Mouse (Mus musculus) small intestine, adult 2 months (tissue): Measurements from ENCODE around the gene Olfr354. TPM values are rescaled to one million over a fixed set of nuclear protein-coding genes. Genes with fewer than 3 reads are reported as not detected.

Experiments used
- H3K27ac ChIP-seq: fragments of 200-500 bp; 2 replicates; pipeline ENCODE4 v1.5.1; 2012; ENCODE audit warnings: low read depth, low read length, control low read depth, inconsistent platforms; ENCODE audit not compliant: insufficient read depth
- H3K27me3 ChIP-seq: fragments of 200-500 bp; 2 replicates; pipeline ENCODE4 v1.6.1; 2012; ENCODE audit warnings: mild to moderate bottlenecking, moderate library complexity, low read length, inconsistent platforms; ENCODE audit not compliant: control insufficient read depth, insufficient read depth
- H3K36me3 ChIP-seq: fragments of 200-500 bp; 2 replicates; pipeline ENCODE4 v1.6.1; 2012; ENCODE audit warnings: mild to moderate bottlenecking, low read length, control low read depth, inconsistent platforms; ENCODE audit not compliant: control insufficient read depth, insufficient read depth
- H3K4me1 ChIP-seq: fragments of 200-500 bp; 2 replicates; pipeline ENCODE4 v1.6.1; 2012; ENCODE audit warnings: low read length, inconsistent platforms, mixed read lengths; ENCODE audit not compliant: control insufficient read depth, insufficient read depth, insufficient read length
- H3K4me3 ChIP-seq: fragments of 200-500 bp; 2 replicates; pipeline ENCODE4 v1.5.1; 2012; ENCODE audit warnings: low read depth, mild to moderate bottlenecking, control low read depth, inconsistent platforms, low read length, moderate library complexity
- CTCF ChIP-seq: fragments of 200-500 bp; IDR thresholded peaks from 2 replicates; pipeline ENCODE4 v1.5.1; 2012; ENCODE audit warnings: low read depth, mild to moderate bottlenecking, control low read depth, inconsistent platforms, low read length, moderate library complexity, mixed read lengths; ENCODE audit not compliant: insufficient replicate concordance, insufficient read length; ENCODE audit errors: extremely low read depth
- POLR2A ChIP-seq: fragments of 200-500 bp; IDR thresholded peaks from 2 replicates; pipeline ENCODE4 v1.6.1; 2012; ENCODE audit warnings: low read depth, mild to moderate bottlenecking, control low read depth, inconsistent platforms, low read length, moderate library complexity
- WGBS: fragments of 180-500 bp; shearing (Covaris S2); methylation state at CpG from one replicate; pipeline ENCODE4 v1.1.7; 2018; 5-methylcytosine and 5-hydroxymethylcytosine counted together
- polyA plus RNA-seq: library from polyadenylated mRNA; depleted of rRNA; stranded (reverse); fragments of >200 nt; gene quantifications from 2 replicates; pipeline ENCODE4 v1.2.3, GENCODE M21; 2012; rRNA removed

Gene Olfr354
- not detected in 2 replicates for polyA plus RNA-seq

DNA sequence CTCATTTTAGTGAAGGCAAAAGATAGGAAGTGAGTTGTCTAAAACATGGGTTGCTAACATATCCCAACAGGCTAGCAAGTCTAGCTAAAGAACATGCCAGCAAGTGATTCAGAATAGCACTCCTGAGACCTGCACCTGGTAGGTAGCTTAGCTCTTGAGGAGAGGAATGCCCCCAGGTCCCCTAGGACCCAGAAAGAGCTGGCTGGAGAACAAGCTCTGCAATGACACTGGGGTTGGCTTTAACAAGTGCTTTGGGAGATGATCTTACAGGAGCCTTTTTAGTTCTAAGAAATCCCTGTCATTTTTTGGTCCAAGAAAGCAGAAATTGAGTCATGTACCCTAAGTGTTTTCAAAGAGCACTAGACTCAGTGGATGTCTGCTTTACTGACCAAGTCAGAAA is at the start of gene Olfr354:
Gene Olfr354 (plus strand): TSS at position 301 of the 400 bp plus-strand sequence.
- Histone ChIP-seq H3K36me3 (no peaks in the 10 kb centered on the region), H3K27ac (no peak within 1 kb of the TSS), H3K4me3 (no peak within 1 kb of the TSS), H3K4me1 (no peaks in the 10 kb centered on the region), H3K27me3 (no peaks in the 10 kb centered on the region)
- no peak for TF ChIP-seq POLR2A
- no peak for TF ChIP-seq CTCF

DNA sequence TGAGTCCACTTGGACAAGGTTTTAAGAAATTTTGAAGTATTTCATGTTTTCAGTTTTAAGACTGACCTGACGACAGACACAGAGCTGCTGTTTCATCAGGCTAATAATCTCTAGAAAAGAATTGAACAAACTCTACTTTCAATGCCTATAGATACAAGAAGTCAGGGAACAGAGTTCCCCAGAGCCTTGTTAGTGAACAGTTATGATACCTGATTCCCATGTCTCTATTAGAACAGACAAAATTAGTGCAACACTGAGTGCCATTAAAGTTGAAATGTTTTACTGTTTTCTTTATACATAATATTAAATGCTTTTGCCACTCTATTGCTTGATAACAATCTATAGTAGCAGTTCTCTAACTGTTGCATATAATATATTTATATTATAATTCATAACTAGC is 42.9 kb upstream of the Olfr354 start, which contains the start of gene Olfr351:
Gene Olfr351 (minus strand): TSS at position 101 of the 400 bp plus-strand sequence.
- no peak within 1 kb of the TSS for H3K4me3 ChIP-seq
- no peaks in the 10 kb centered on the region for H3K36me3 ChIP-seq
- no peaks in the 10 kb centered on the region for H3K27me3 ChIP-seq
- no peak within 1 kb of the TSS for H3K27ac ChIP-seq
- TF ChIP-seq POLR2A (no peak), CTCF (no peak)
- no peaks in the 10 kb centered on the region for H3K4me1 ChIP-seq
- 72% methylated on average over 1 of the region's 1 CpGs for WGBS

DNA sequence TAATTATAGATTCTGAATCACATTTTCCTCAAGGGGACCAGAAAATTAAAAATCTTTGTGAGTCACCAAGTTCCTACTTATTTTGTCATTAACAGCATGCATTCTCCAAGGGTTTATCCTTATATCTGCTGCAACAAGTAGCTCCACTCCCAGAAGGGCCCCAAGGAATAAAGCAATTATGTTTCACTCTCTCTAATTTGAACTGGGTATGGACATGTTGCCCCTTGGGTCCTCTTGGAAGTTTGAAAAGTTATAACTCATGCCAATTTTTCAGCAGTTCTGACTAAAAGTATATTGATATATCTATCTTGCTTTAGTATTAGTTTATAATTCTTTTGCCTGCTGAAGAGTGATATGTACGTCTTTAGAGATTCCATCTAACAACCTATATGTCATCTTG is 37.3 kb upstream of the Olfr354 start, which contains the start of gene Olfr352:
Gene Olfr352 (plus strand): TSS at position 301 of the 400 bp plus-strand sequence.
- no peak within 1 kb of the TSS for H3K4me3 ChIP-seq
- no peaks in the 10 kb centered on the region for H3K4me1 ChIP-seq
- 76% methylated on average over 1 of the region's 1 CpGs for WGBS
- H3K27ac ChIP-seq: no peak within 1 kb of the TSS
- no peaks in the 10 kb centered on the region for H3K36me3 ChIP-seq
- no peaks in the 10 kb centered on the region for H3K27me3 ChIP-seq
- TF ChIP-seq POLR2A: no peak
- TF ChIP-seq CTCF: no peak

DNA sequence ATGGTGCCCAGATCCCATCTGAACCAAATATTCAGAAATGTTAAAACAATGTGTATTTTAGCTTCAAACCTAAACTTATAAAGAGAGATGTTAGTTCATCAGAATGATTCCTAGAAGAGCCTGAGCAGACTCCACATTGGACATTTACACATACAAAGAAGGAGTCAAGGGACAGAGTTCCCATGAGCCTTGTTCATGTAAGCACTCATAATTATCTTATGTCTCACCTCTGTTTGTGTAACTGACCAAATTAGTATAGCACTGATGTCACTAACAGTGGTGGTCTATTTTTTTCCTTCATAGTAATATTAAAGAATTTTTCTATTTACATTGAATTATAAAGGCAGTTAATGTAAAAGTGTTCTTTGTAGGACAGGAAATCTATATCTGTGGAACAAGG is 12.6 kb upstream of the Olfr354 start, which contains the start of gene Olfr353:
Gene Olfr353 (minus strand): TSS at position 101 of the 400 bp plus-strand sequence.
- no peak for TF ChIP-seq CTCF
- no peak for TF ChIP-seq POLR2A
- no peaks in the 10 kb centered on the region for H3K4me1 ChIP-seq
- no peaks in the 10 kb centered on the region for H3K27me3 ChIP-seq
- H3K27ac ChIP-seq: no peak within 1 kb of the TSS
- no peak within 1 kb of the TSS for H3K4me3 ChIP-seq
- H3K36me3 ChIP-seq: no peaks in the 10 kb centered on the region

DNA sequence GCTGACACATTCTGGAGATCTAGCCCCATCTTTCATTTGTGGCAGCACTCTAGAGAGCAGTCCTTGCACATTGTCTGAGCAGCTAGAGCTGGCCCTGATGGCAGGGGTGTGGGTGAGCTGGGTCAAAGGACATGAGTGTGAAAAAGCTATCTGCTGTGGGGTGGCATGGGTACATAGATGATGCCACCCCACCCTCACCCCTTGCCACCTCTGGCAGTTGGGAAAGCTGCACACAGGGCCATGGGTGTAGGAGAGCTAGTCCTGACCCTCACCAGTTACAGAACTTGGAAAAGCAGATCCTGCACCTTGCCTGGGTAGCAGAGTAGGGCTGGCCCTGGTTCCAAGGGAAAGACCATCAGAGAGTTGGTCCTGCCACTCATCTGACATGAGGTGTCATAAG is 8.4 kb upstream of the Olfr354 start:
- Histone ChIP-seq H3K36me3 (no peaks in the 10 kb centered on the region), H3K27me3 (no peaks in the 10 kb centered on the region), H3K4me3 (no peak overlapping the region), H3K27ac (no peak overlapping the region), H3K4me1 (no peaks in the 10 kb centered on the region)
- no peak for TF ChIP-seq POLR2A
- no peak for TF ChIP-seq CTCF

DNA sequence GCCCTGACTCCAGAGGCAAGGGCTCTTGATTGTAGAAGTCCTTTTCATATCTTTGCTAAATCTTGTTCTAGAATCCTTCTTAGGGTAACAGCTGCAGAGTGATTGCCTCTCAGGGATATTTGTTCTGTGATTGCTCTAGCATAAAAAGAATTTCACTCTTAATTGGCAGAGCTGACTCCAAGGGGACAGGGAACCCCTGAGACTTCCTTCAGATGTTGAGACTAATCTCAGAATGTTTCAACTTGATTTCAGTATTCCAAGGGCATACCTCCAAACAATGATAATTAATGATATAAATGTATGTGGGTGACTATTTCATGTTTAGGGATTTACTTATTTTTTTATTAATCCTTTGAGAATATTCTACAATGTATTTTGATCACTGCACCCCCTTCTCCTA is 23.3 kb downstream of the Olfr354 start, which contains the start of gene Olfr355:
Gene Olfr355 (minus strand): TSS at position 101 of the 400 bp plus-strand sequence.
- H3K4me3 ChIP-seq: no peak within 1 kb of the TSS
- no peaks in the 10 kb centered on the region for H3K4me1 ChIP-seq
- TF ChIP-seq POLR2A (no peak), CTCF (no peak)
- no peak within 1 kb of the TSS for H3K27ac ChIP-seq
- H3K36me3 ChIP-seq: no peaks in the 10 kb centered on the region
- H3K27me3 ChIP-seq: no peaks in the 10 kb centered on the region

DNA sequence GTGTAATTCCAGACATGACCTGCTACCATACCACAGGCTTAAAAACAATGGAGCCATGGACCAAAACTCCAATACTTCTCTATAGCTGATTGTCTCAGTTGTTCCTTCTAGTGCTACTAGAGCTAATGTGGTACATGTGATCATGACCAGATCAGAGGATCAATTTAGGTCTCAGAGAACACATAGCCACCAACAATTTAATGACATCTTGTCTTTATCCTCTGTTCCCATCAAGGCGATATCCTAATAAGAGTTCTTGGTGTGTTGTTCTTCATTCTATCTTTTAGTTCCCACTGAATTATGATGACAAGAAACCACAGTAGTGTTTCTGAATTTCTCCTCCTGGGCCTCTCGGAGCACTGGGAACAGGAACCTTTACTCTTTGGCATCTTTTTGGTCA is 31.3 kb downstream of the Olfr354 start, which contains the start of gene Olfr356:
Gene Olfr356 (plus strand): TSS at position 301 of the 400 bp plus-strand sequence.
- no peaks in the 10 kb centered on the region for H3K4me1 ChIP-seq
- no peak within 1 kb of the TSS for H3K4me3 ChIP-seq
- no peak within 1 kb of the TSS for H3K27ac ChIP-seq
- no peaks in the 10 kb centered on the region for H3K27me3 ChIP-seq
- WGBS: 77% methylated on average over 2 of the region's 2 CpGs
- no peak for TF ChIP-seq POLR2A
- TF ChIP-seq CTCF: no peak
- H3K36me3 ChIP-seq: no peaks in the 10 kb centered on the region

Other genes with a start within 250 kb of the Olfr354 start
- not detected in 2 replicates for gene Olfr346, start 219.9 kb upstream of the Olfr354 start, polyA plus RNA-seq
- not detected in 2 replicates for gene Olfr347, start 173.8 kb upstream of the Olfr354 start, polyA plus RNA-seq
- gene Olfr348, start 121.4 kb upstream of the Olfr354 start, polyA plus RNA-seq: not detected in 2 replicates
- not detected in 2 replicates for gene Olfr50, start 115.1 kb upstream of the Olfr354 start, polyA plus RNA-seq
- gene Olfr3, start 88.6 kb upstream of the Olfr354 start, polyA plus RNA-seq: not detected in 2 replicates
- not detected in 2 replicates for gene Olfr350, start 59.4 kb upstream of the Olfr354 start, polyA plus RNA-seq
- gene Olfr351, start 43.0 kb upstream of the Olfr354 start, polyA plus RNA-seq: not detected in 2 replicates
- not detected in 2 replicates for gene Olfr352, start 37.2 kb upstream of the Olfr354 start, polyA plus RNA-seq
- gene Olfr353, start 12.7 kb upstream of the Olfr354 start, polyA plus RNA-seq: not detected in 2 replicates
- gene Olfr355, start 23.2 kb downstream of the Olfr354 start, polyA plus RNA-seq: not detected in 2 replicates
- not detected in 2 replicates for gene Olfr356, start 31.4 kb downstream of the Olfr354 start, polyA plus RNA-seq
- not detected in 2 replicates for gene Olfr357, start 88.1 kb downstream of the Olfr354 start, polyA plus RNA-seq
- not detected in 2 replicates for gene Olfr358, start 103.7 kb downstream of the Olfr354 start, polyA plus RNA-seq
- not detected in 2 replicates for gene Olfr360, start 160.1 kb downstream of the Olfr354 start, polyA plus RNA-seq
- not detected in 2 replicates for gene Olfr361, start 183.6 kb downstream of the Olfr354 start, polyA plus RNA-seq
- gene Olfr362, start 212.2 kb downstream of the Olfr354 start, polyA plus RNA-seq: not detected in 2 replicates
- gene Olfr364-ps1, start 233.6 kb downstream of the Olfr354 start, polyA plus RNA-seq: not detected in 2 replicates